In genomic region chr9:50476651-50477050, GRCm38 (mm10) we compare ENCODE assay signal across 36 mouse cellular contexts. TPM values are rescaled to one million over a fixed set of nuclear protein-coding genes. Genes with fewer than 3 reads are reported as not detected.
DNase-seq lines count a peak whose midpoint lies in the region; ATAC-seq and TF ChIP-seq lines count a peak whose summit lies in the region.
"Had no signal": no experiment of that assay in that cellular context is flagged by ENCODE, and none has a peak within 500 bp of the region (broad histone marks: within the 10 kb centered on the region; RNA-seq: fewer than 3 reads in every experiment).

No protein-coding gene starts in this region.

- intact Hi-C loops in gastrocnemius, adult 2 months (cut with DNase I): no loop called here

- H3ac ChIP-seq in myocyte (ENCODE audit: control insufficient read depth, insufficient read length): no peak overlapping the region

- H3K27ac ChIP-seq in kidney, embryonic 16.5 days (ENCODE audit: low read length): peak overlapping the region; percentile 72; the same call in 1 of the 2 replicates
- H3K27ac ChIP-seq in heart, embryonic 11.5 days (ENCODE audit: low read depth, low read length): no peak overlapping the region
- no peak overlapping the region for H3K27ac ChIP-seq in gastrocnemius, adult 2 months
- H3K27ac ChIP-seq: embryonic facial prominence, embryonic 10.5 days; embryonic facial prominence, embryonic 15.5 days; forebrain, embryonic 13.5 days; heart, embryonic 13.5 days; hindbrain, embryonic 14.5 days; limb, embryonic 13.5 days; liver, embryonic 12.5 days; midbrain, embryonic 12.5 days had no signal

- no peak for TF ChIP-seq POLR2A in myocyte (IDR thresholded peaks at IDR 0.05; ENCODE audit: insufficient read length, low read depth)

- no peak for ATAC-seq in kidney, embryonic 16.5 days (ENCODE audit: low FRiP score, low TSS enrichment)
- no peak for ATAC-seq in heart, embryonic 11.5 days (replicated peaks; ENCODE audit: insufficient number of reproducible peaks, low FRiP score, low TSS enrichment)
- ATAC-seq: activated CD4-positive, CD25-positive, alpha-beta regulatory T cell, adult 4 months; forebrain, embryonic 13.5 days; liver, embryonic 12.5 days; liver, postnatal 0 days; lung, postnatal 0 days had no signal

- H3K9me3 ChIP-seq in kidney, embryonic 16.5 days (ENCODE audit: low read length): no peaks in the 10 kb centered on the region
- H3K9me3 ChIP-seq in heart, embryonic 11.5 days (replicated peaks; ENCODE audit: control insufficient read depth, low read length): no peaks in the 10 kb centered on the region
- H3K9me3 ChIP-seq: embryonic facial prominence, embryonic 10.5 days; embryonic facial prominence, embryonic 15.5 days; forebrain, embryonic 13.5 days; heart, embryonic 13.5 days; limb, embryonic 13.5 days; liver, embryonic 12.5 days; megakaryocyte, embryonic 14.5 days; midbrain, embryonic 12.5 days had no signal

- no peaks in the 10 kb centered on the region for H3K36me3 ChIP-seq in kidney, embryonic 16.5 days (ENCODE audit: insufficient read depth, low read length)
- H3K36me3 ChIP-seq in myocyte (ENCODE audit: control insufficient read depth, insufficient read depth): no peaks in the 10 kb centered on the region
- H3K36me3 ChIP-seq in heart, embryonic 11.5 days (ENCODE audit: control insufficient read depth, insufficient read depth, low read length): no peaks in the 10 kb centered on the region
- H3K36me3 ChIP-seq: embryonic facial prominence, embryonic 10.5 days; embryonic facial prominence, embryonic 15.5 days; heart, embryonic 13.5 days; limb, embryonic 13.5 days; liver, embryonic 12.5 days; midbrain, embryonic 12.5 days had no signal

- H3K4me2 ChIP-seq in kidney, embryonic 16.5 days (replicated peaks; ENCODE audit: low read depth, low read length): no peak overlapping the region
- H3K4me2 ChIP-seq in myocyte (ENCODE audit: low read depth): peak overlapping the region; percentile 35
- H3K4me2 ChIP-seq in heart, embryonic 11.5 days: no peak overlapping the region
- H3K4me2 ChIP-seq: embryonic facial prominence, embryonic 15.5 days; forebrain, embryonic 13.5 days; heart, embryonic 13.5 days; hindbrain, embryonic 14.5 days; limb, embryonic 13.5 days; liver, embryonic 12.5 days; midbrain, embryonic 12.5 days had no signal

- 57% methylated on average over 7 of the region's 7 CpGs for WGBS in kidney, embryonic 16.5 days
- WGBS in heart, embryonic 11.5 days (ENCODE audit: insufficient replicate concordance): 56% methylated on average over 7 of the region's 7 CpGs

- DNase-seq in kidney, adult 18-20 months: no peak
- DNase-seq in NIH3T3 (ENCODE audit: low read depth): peak; percentile 77
- DNase-seq in gastrocnemius, adult 2 months: no peak
- DNase-seq in retina, postnatal 1 day: no peak
- DNase-seq: adrenal gland, adult 2 months; adrenal gland, postnatal 36 days; cerebellum, adult 2 months; cerebellum, postnatal 25 days; gastrocnemius, postnatal 36 days; heart, adult 18-20 months; heart, postnatal 10 days; kidney, adult 8-10 months; kidney, postnatal 14 days; liver, postnatal 0 days; lung, postnatal 4 days; right cerebral cortex, postnatal 25 days; thymus, adult 2 months; thymus, postnatal 4 days had no signal

- no peak overlapping the region for H3K9ac ChIP-seq in kidney, embryonic 16.5 days (replicated peaks; ENCODE audit: low read length)
- H3K9ac ChIP-seq in heart, embryonic 11.5 days (ENCODE audit: low read depth, low read length): no peak overlapping the region
- H3K9ac ChIP-seq: embryonic facial prominence, embryonic 15.5 days; forebrain, embryonic 13.5 days; heart, embryonic 13.5 days; hindbrain, embryonic 14.5 days; limb, embryonic 13.5 days; liver, embryonic 12.5 days; liver, postnatal 0 days; midbrain, embryonic 12.5 days had no signal

- no peaks in the 10 kb centered on the region for H3K27me3 ChIP-seq in kidney, embryonic 16.5 days (ENCODE audit: insufficient read depth, low read length)
- H3K27me3 ChIP-seq in myocyte (ENCODE audit: control insufficient read depth, insufficient read depth, insufficient read length): no peaks in the 10 kb centered on the region
- H3K27me3 ChIP-seq in heart, embryonic 11.5 days (ENCODE audit: control insufficient read depth, insufficient read depth, low read length): peaks cover 10% of the 10 kb centered on the region
- H3K27me3 ChIP-seq: embryonic facial prominence, embryonic 15.5 days; forebrain, embryonic 13.5 days; midbrain, embryonic 12.5 days had no signal

- H3K79me2 ChIP-seq in myocyte (ENCODE audit: control insufficient read depth, insufficient read depth): no peaks in the 10 kb centered on the region

- TF ChIP-seq CTCF in gastrocnemius, adult 2 months (IDR thresholded peaks at IDR 0.05): no peak

- no peak overlapping the region for H3K4me3 ChIP-seq in kidney, embryonic 16.5 days (ENCODE audit: low read length)
- H3K4me3 ChIP-seq in myocyte: no peak overlapping the region
- H3K4me3 ChIP-seq in heart, embryonic 11.5 days (ENCODE audit: low read depth, low read length): no peak overlapping the region
- H3K4me3 ChIP-seq in gastrocnemius, adult 2 months: no peak overlapping the region
- H3K4me3 ChIP-seq: embryonic facial prominence, embryonic 10.5 days; embryonic facial prominence, embryonic 15.5 days; forebrain, embryonic 13.5 days; heart, embryonic 13.5 days; limb, embryonic 13.5 days; liver, embryonic 12.5 days; megakaryocyte, embryonic 14.5 days; midbrain, embryonic 12.5 days had no signal

- H3K4me1 ChIP-seq in kidney, embryonic 16.5 days (ENCODE audit: insufficient read depth, low read length): peaks cover 33% of the 10 kb centered on the region
- peaks cover 9% of the 10 kb centered on the region; the same call in 1 of the 2 replicates for H3K4me1 ChIP-seq in heart, embryonic 11.5 days (ENCODE audit: control insufficient read depth, insufficient read depth, low read length)
- H3K4me1 ChIP-seq: embryonic facial prominence, embryonic 15.5 days; forebrain, embryonic 13.5 days; midbrain, embryonic 12.5 days had no signal

TF ChIP-seq in myocyte, 11 proteins besides CTCF, POLR2A, EP300 and RAD21:
- TF ChIP-seq TCF3 (IDR thresholded peaks at IDR 0.05; ENCODE audit: insufficient read length, low read depth) (no peak), CEBPB (IDR thresholded peaks at IDR 0.05; ENCODE audit: insufficient read depth, poor library complexity, severe bottlenecking) (peak; percentile 89; the same call in 1 of the 2 replicates), SRF (IDR thresholded peaks at IDR 0.05; ENCODE audit: control insufficient read depth, insufficient read length, low read depth) (no peak), REST (IDR thresholded peaks at IDR 0.05; ENCODE audit: insufficient read depth, insufficient read length) (no peak)

RNA-seq across cellular contexts. Expression of gene Plet1, which starts 17.7 kb away (rescaled TPM):
- polyA plus RNA-seq in kidney, embryonic 16.5 days (2015; fragmentation: Nextera tagmentation; extraction: Ambion mirVana): 36.9 and 37.1 TPM in 2 replicates
- polyA plus RNA-seq in myocyte (2012; fragmentation: generic; extraction: Trizol): 7.9 TPM
- 0.23 and 1.0 TPM in 2 replicates for polyA plus RNA-seq in heart, embryonic 11.5 days (2014; fragmentation: Nextera tagmentation; extraction: Ambion mirVana)
- total RNA-seq in gastrocnemius, adult 2 months (2021): under 1 TPM in 1 of 2 experiments, not detected in 1; 0.36 TPM
- total RNA-seq: adrenal gland, postnatal 36 days; gastrocnemius, adult 18-20 months; gastrocnemius, postnatal 36 days; hematopoietic stem cell, adult 5-6 weeks; left cerebral cortex, adult 8-10 months; left cerebral cortex, postnatal 36 days had no signal
- polyA plus RNA-seq: adrenal gland, adult 2 months; forebrain, embryonic 13.5 days had no signal

RNA-seq across cellular contexts. Expression of gene Pts, which starts 51.9 kb away (rescaled TPM):
- polyA plus RNA-seq in kidney, embryonic 16.5 days (2015; fragmentation: Nextera tagmentation; extraction: Ambion mirVana): 96.6 and 108 TPM in 2 replicates
- 29.4 TPM for polyA plus RNA-seq in myocyte (2012; fragmentation: generic; extraction: Trizol)
- polyA plus RNA-seq in heart, embryonic 11.5 days (2014; fragmentation: Nextera tagmentation; extraction: Ambion mirVana): 83.3 and 87.9 TPM in 2 replicates
- 10 to 100 TPM; 10.4 to 11.9 TPM for total RNA-seq in gastrocnemius, adult 2 months (2021)
